Mouse (Mus musculus) E14TG2a.4 (cell line): Measurements from ENCODE around the gene Bmyc.
"Not testable (repeated sequence)": the region's sequence is repeated elsewhere in the genome, so short reads cannot be mapped to it uniquely, and the experiment has no call there.

Experiments
- CTCF ChIP-seq: conservative IDR thresholded peaks from 2 replicates; pipeline ENCODE4 v1.5.1; 2014; ENCODE audit warnings: low read length
- NANOG ChIP-seq: IDR thresholded peaks from 2 replicates; pipeline ENCODE4 v1.6.1; 2014; ENCODE audit warnings: borderline replicate concordance, low read length, mixed read lengths
- POU5F1 ChIP-seq: IDR thresholded peaks from 2 replicates; pipeline ENCODE4 v1.6.1; 2014; ENCODE audit warnings: low read length, borderline replicate concordance

- not testable (repeated sequence) for TF ChIP-seq CTCF, POU5F1, NANOG
Observed at GRCm38 (mm10) chr2:25709791-25710190, 3.3 kb downstream of the Bmyc start.
